Mouse (Mus musculus) right cerebral cortex, postnatal 10 days (tissue): ENCODE measurements around the gene Tnni2.

Experiments used
- DNase-seq, 2 experiments: peaks; one replicate each; pipeline ENCODE4 v3.0.0; 2021; ENCODE audit warnings: low spot score in 2 of 2

Tnni2 gene

GRCm38 (mm10) chr7:142430160-142430678 lies 11.4 kb upstream of the Tnni2 start:
- peak; percentile 82 for DNase-seq

GRCm38 (mm10) chr7:142431106-142431505 lies 10.5 kb upstream of the Tnni2 start:
- DNase-seq, result no peak

- no peak for DNase-seq
Measured at GRCm38 (mm10) chr7:142433623-142434022, 8.0 kb upstream of the Tnni2 start.

GRCm38 (mm10) chr7:142434137-142434865 lies 7.3 kb upstream of the Tnni2 start, which contains the start of gene Syt8:
Syt8 (plus strand) TSS chr7:142434850.
- DNase-seq, result no peak

- DNase-seq, result peak in 1 of 2 experiments; percentile 79
Measured at GRCm38 (mm10) chr7:142435524-142435923, 6.1 kb upstream of the Tnni2 start.

GRCm38 (mm10) chr7:142437324-142437723 lies 4.3 kb upstream of the Tnni2 start:
- DNase-seq, result no peak

- DNase-seq, result no peak
Measured at GRCm38 (mm10) chr7:142439966-142440365, 1.6 kb upstream of the Tnni2 start.

GRCm38 (mm10) chr7:142440657-142441114 lies 922 bp upstream of the Tnni2 start:
- DNase-seq, result peak in 1 of 2 experiments; percentile 67

GRCm38 (mm10) chr7:142442081-142442907 lies 686 bp downstream of the Tnni2 start:
- no peak for DNase-seq

- DNase-seq, result no peak
Measured at GRCm38 (mm10) chr7:142442908-142443420, 1.4 kb downstream of the Tnni2 start.

GRCm38 (mm10) chr7:142443474-142443873 lies 1.9 kb downstream of the Tnni2 start:
- no peak for DNase-seq

GRCm38 (mm10) chr7:142444171-142444570 lies 2.6 kb downstream of the Tnni2 start:
- no peak for DNase-seq

GRCm38 (mm10) chr7:142445324-142445723 lies 3.7 kb downstream of the Tnni2 start:
- DNase-seq, result no peak

- no peak for DNase-seq
Measured at GRCm38 (mm10) chr7:142446264-142446663, 4.7 kb downstream of the Tnni2 start.

GRCm38 (mm10) chr7:142449038-142449617 lies 7.5 kb downstream of the Tnni2 start:
- DNase-seq, result no peak

- no peak for DNase-seq
Measured at GRCm38 (mm10) chr7:142454706-142455105, 13.1 kb downstream of the Tnni2 start.

GRCm38 (mm10) chr7:142455251-142455650 lies 13.6 kb downstream of the Tnni2 start:
- DNase-seq, result peak in 1 of 2 experiments; percentile 14

GRCm38 (mm10) chr7:142456806-142457205 lies 15.2 kb downstream of the Tnni2 start:
- DNase-seq, result no peak

GRCm38 (mm10) chr7:142457227-142457811 lies 15.7 kb downstream of the Tnni2 start:
- DNase-seq, result peak; percentile 62 to 82

GRCm38 (mm10) chr7:142458026-142458425 lies 16.4 kb downstream of the Tnni2 start:
- peak in 1 of 2 experiments; percentile 32 for DNase-seq

GRCm38 (mm10) chr7:142458676-142459298 lies 17.2 kb downstream of the Tnni2 start:
- DNase-seq, result no peak
